Mouse (Mus musculus): ENCODE results near the gene Sbk2.

Gene Sbk2

DNA sequence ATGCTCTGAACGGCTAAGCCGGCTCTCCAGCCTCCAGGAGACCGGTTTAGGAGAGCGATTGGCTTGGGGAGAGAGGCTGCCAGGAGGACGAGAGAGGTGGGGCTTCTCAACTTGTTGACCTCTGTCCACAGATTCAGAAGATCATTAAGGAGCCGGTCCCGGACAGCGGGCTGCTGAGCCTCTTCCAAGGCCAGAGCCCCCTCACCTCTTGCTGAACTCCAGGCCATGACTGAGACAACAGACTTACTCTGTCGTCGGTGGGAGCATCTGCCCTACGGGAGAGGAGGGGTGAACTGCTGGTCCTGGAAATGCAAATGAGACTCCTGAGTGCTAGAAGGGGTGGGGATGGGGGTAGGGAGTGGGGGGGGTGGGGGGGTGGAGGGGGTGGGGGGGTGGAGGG lies 69.0 kb downstream of the Sbk2 start:
- no peak for DNase-seq (ENCODE audit: extremely low read depth, low read depth, low spot score)
